Mouse (Mus musculus): ENCODE data around the gene Gcgr. TPM values are rescaled to one million over a fixed set of nuclear protein-coding genes. Genes with fewer than 3 reads are reported as not detected.

Gcgr gene
- total and polyA plus RNA-seq, 3 experiments: not detected

- Histone ChIP-seq H3K27ac (ENCODE audit: control insufficient read depth, low read depth, low read length) (no peak overlapping the region), H3K79me2 (ENCODE audit: control insufficient read depth, insufficient read depth, low read length, poor library complexity) (peaks cover 50% of the 10 kb centered on the region), H3K27me3 (ENCODE audit: control insufficient read depth in 1 of 2, insufficient read depth in 2 of 2, low read length in 2 of 2) (no peaks in the 10 kb centered on the region), H3K4me1 (ENCODE audit: control insufficient read depth in 1 of 2, insufficient read depth in 2 of 2, low read length in 2 of 2) (peaks cover 8 to 18% of the 10 kb centered on the region in 2 experiments), H3K9me3 (replicated peaks; ENCODE audit: insufficient read depth, low read length) (no peaks in the 10 kb centered on the region), H3K36me3 (ENCODE audit: control insufficient read depth in 1 of 2, insufficient read depth in 2 of 2, low read length in 2 of 2) (peaks cover 4 to 22% of the 10 kb centered on the region in 2 experiments; a peak in 3 of 4 replicates), H3K4me3 (ENCODE audit: control insufficient read depth in 1 of 2, insufficient read depth in 1 of 2, low read depth in 2 of 2, low read length in 2 of 2) (no peak overlapping the region), H3K9ac (ENCODE audit: control insufficient read depth, low read depth, low read length, poor library complexity, severe bottlenecking) (no peak overlapping the region)
- peak; percentile 28 to 70 (median 51); a peak in 5 of 6 replicates for TF ChIP-seq CTCF (IDR thresholded peaks at IDR 0.05 in 2 of 3, conservative IDR thresholded peaks at IDR 0.05 in 1 of 3; ENCODE audit: control insufficient read depth in 1 of 3, insufficient read depth in 1 of 3, low read depth in 2 of 3, low read length in 3 of 3, poor library complexity in 1 of 3, severe bottlenecking in 1 of 3)
- no peak for TF ChIP-seq EP300 (IDR thresholded peaks at IDR 0.05; ENCODE audit: low read depth in 1 of 2, low read length in 2 of 2)
- TF ChIP-seq CHD2 (IDR thresholded peaks at IDR 0.05; ENCODE audit: low read length): no peak; the same call in 1 of the 2 replicates
- TF ChIP-seq RAD21 (IDR thresholded peaks at IDR 0.05; ENCODE audit: low read depth, low read length): peak; percentile 38
- TF ChIP-seq MAX (IDR thresholded peaks at IDR 0.05; ENCODE audit: low read length): no peak
- 0 out of 2 replicates have a peak, but pooled peaks have one; percentile 49 for TF ChIP-seq MXI1 (IDR thresholded peaks at IDR 0.05; ENCODE audit: low read depth, low read length)
- TF ChIP-seq GATA1 (IDR thresholded peaks at IDR 0.05; ENCODE audit: low read depth, low read length): no peak
- 0 out of 2 replicates have a peak, but pooled peaks have one; percentile 10 for TF ChIP-seq USF1 (IDR thresholded peaks at IDR 0.05; ENCODE audit: low read depth, low read length)
- TF ChIP-seq NELFE (IDR thresholded peaks at IDR 0.05; ENCODE audit: low read depth, low read length): 0 out of 2 replicates have a peak, but pooled peaks have one; percentile 37
- peak; percentile 53; the same call in 1 of the 2 replicates for TF ChIP-seq E2F4 (IDR thresholded peaks at IDR 0.05; ENCODE audit: borderline replicate concordance, low read depth, low read length)
- peak; percentile 26; the same call in 1 of the 2 replicates for TF ChIP-seq BHLHE40 (IDR thresholded peaks at IDR 0.05; ENCODE audit: borderline replicate concordance, low read depth, low read length)
- TF ChIP-seq MAFK (IDR thresholded peaks at IDR 0.05; ENCODE audit: borderline replicate concordance, low read depth, low read length): 0 out of 2 replicates have a peak, but pooled peaks have one; percentile 43
- no peak for TF ChIP-seq RCOR1 (IDR thresholded peaks at IDR 0.05; ENCODE audit: low read depth, low read length)
- peak; percentile 69 for TF ChIP-seq POLR2AphosphoS2 (IDR thresholded peaks at IDR 0.05; ENCODE audit: low read length)
- TF ChIP-seq HCFC1 (IDR thresholded peaks at IDR 0.05; ENCODE audit: low read depth, low read length): 0 out of 2 replicates have a peak, but pooled peaks have one; percentile 26
- peak; percentile 70; the same call in 1 of the 2 replicates for TF ChIP-seq SIN3A (IDR thresholded peaks at IDR 0.05; ENCODE audit: low read length)
- no peak for TF ChIP-seq TAL1 (IDR thresholded peaks at IDR 0.05; ENCODE audit: low read length)
- peak; percentile 77 for TF ChIP-seq ZMIZ1 (IDR thresholded peaks at IDR 0.05; ENCODE audit: low read depth, low read length)
- no peak for TF ChIP-seq JUND (IDR thresholded peaks at IDR 0.05; ENCODE audit: low read depth, low read length)
- peak; percentile 74 for TF ChIP-seq SMC3 (IDR thresholded peaks at IDR 0.05; ENCODE audit: low read depth, low read length)
- TF ChIP-seq ELF1 (IDR thresholded peaks at IDR 0.05; ENCODE audit: low read depth, low read length): no peak
- TF ChIP-seq MYC (IDR thresholded peaks at IDR 0.05; ENCODE audit: low read depth, low read length): 0 out of 2 replicates have a peak, but pooled peaks have one; percentile 54
- no peak for TF ChIP-seq ZKSCAN1 (IDR thresholded peaks at IDR 0.05; ENCODE audit: low read depth, low read length)
- no peak for TF ChIP-seq MEF2A (IDR thresholded peaks at IDR 0.05; ENCODE audit: extremely low read depth, insufficient replicate concordance, low read depth, low read length, poor library complexity, severe bottlenecking)
- TF ChIP-seq ZC3H11A (IDR thresholded peaks at IDR 0.05; ENCODE audit: low read depth, low read length): peak; percentile 38; the same call in 1 of the 2 replicates
- TF ChIP-seq TCF12 (IDR thresholded peaks at IDR 0.05; ENCODE audit: low read depth, low read length): no peak
- TF ChIP-seq USF2 (IDR thresholded peaks at IDR 0.05; ENCODE audit: borderline replicate concordance in 1 of 2, insufficient read depth in 1 of 2, low read depth in 1 of 2, low read length in 2 of 2): no peak
- TF ChIP-seq ETS1 (IDR thresholded peaks at IDR 0.05; ENCODE audit: low read depth, low read length): no peak
- 0 out of 4 replicates have a peak, but pooled peaks of 1 of the 2 experiments have one; percentile 22 for TF ChIP-seq POLR2A (IDR thresholded peaks at IDR 0.05; ENCODE audit: control insufficient read depth in 1 of 2, insufficient read depth in 1 of 2, low read depth in 1 of 2, low read length in 2 of 2, poor library complexity in 1 of 2)
- peak; percentile 80 for DNase-seq (ENCODE audit: low read depth, low spot score)
These were observed 46.9 kb downstream of the Gcgr start for GRCm38 (mm10) chr11:120577211-120578023.

All from MEL (cell line).